Mouse (Mus musculus) left cerebral cortex, adult 2 months (tissue): ENCODE results near the gene Xpo6. TPM values are rescaled to one million over a fixed set of nuclear protein-coding genes. Genes with fewer than 3 reads are reported as not detected.

Experiments used
- DNase-seq, 2 experiments: peaks; one replicate each; pipeline ENCODE4 v3.0.0; 2021 to 2022; ENCODE audit warnings: low spot score in 2 of 2, mixed read lengths in 1 of 2; ENCODE audit errors: extremely low spot score in 1 of 2
- H3K27ac ChIP-seq: fragments of 200-600 bp; 2 replicates; pipeline ENCODE4 v1.8.1; 2022
- H3K4me3 ChIP-seq: fragments of 200-600 bp; 2 replicates; pipeline ENCODE4 v1.8.1; 2022
- CTCF ChIP-seq: fragments of 200-600 bp; IDR thresholded peaks from 2 replicates; pipeline ENCODE4 v1.8.1; 2022; ENCODE audit warnings: antibody characterized with exemption, mild to moderate bottlenecking, moderate library complexity
- intact Hi-C: fragments of 180-260 bp; cut with DNase I; formaldehyde crosslinking; loops from one replicate; pipeline ENCODE4 v1.15.1; 2025
- total RNA-seq, 2 experiments: library from RNA; stranded (reverse); gene quantifications; 2 replicates each; pipeline ENCODE4 v1.2.3; 2021

Gene Xpo6
- total RNA-seq, 2 experiments from 2014 or later = 92.7 to 102 TPM

DNA sequence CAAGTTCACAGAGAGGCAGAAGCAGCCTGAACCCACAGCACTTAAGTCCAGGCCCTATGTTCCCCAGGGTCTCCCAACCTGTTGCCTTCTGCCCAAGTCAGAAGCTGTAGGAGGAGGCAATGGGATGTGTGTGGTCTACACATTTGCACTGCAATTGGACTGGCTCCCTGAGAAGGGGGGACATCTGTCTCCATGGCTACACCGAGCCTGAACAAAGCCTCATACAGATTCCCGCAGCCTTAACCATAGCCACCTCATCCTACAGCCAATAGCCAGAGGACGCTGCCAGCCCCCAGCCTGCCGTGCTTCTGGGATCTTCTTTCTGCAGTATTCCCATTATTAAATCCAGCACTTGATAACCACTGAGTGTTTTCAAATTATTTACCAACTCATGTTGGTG lies 138.1 kb downstream of the Xpo6 start:
- no peak for TF ChIP-seq CTCF
- no peak overlapping the region for H3K4me3 ChIP-seq
- intact Hi-C loops = no loop called here
- no peak for DNase-seq
- H3K27ac ChIP-seq = no peak overlapping the region

DNA sequence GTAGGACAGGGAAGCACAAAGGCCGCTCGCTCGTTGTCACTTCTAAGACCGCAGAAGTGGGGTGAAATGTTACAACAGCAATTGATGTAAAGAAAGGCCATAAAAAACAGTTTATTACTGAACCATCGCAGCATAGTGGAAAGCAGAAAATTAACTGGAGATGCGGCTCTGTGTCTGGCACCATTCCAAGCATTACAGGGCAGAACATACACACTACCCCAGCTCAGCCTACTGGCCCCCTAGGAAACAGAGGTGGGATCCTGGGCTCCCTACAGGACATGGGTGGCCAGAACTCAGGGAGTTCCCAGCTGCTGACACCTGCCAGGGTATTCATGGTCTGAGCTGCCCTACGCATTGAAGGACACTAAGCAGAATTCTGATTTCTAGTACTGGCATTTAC lies 141.4 kb downstream of the Xpo6 start:
- no peak overlapping the region for H3K4me3 ChIP-seq
- intact Hi-C loops = no loop called here
- no peak for DNase-seq
- H3K27ac ChIP-seq = no peak overlapping the region
- TF ChIP-seq CTCF = no peak

DNA sequence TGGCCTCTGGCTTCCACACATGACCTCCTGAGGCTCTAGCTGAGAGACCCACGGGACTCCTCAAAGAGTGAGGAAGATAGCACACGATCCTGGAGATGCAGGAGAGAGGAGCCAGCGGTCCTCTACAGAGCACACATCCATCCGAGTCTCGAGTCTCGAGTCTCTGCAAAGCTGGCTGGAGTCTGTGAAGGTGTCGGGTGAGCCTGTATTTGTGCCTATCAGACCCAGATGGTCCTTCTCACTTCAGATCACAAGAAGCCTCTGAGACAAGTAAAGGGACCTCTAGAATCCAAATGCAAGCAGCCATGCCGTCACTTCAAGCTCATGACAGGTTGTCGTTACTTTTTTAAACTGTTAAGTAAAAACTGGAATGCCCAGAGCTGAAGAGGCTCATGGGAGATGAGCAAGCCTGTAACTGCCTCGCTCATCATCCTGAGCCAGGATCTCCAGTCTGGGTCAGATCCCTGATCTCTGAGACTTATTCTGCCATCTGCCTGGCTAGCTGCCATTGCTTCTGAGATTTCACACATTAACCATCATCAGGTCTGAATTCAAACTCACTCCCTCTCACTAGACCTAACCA lies 142.9 kb downstream of the Xpo6 start:
- no peak for TF ChIP-seq CTCF
- no peak overlapping the region for H3K27ac ChIP-seq
- intact Hi-C loops = no loop called here
- no peak for DNase-seq
- H3K4me3 ChIP-seq = no peak overlapping the region

DNA sequence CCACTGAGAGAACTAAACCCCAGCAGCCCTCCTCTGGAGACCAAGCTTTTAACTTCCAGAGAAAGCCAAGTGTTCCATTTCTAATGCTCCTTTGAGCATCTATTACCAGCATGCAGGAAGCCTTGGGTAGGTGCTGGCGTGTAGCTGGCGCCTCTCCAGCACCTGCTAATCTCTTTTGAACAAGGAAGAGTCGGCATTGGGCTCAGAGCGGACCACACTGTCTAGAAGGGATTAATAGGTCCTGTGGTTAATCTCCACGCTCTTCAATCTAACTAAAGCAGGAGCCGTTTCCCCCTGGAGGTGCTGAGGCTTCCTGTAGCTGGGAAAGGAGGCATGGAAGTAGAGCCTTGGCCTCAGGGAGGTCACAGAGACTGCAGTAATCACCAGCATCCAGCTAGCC lies 145.7 kb downstream of the Xpo6 start:
- no peak for TF ChIP-seq CTCF
- Histone ChIP-seq H3K27ac (no peak overlapping the region), H3K4me3 (no peak overlapping the region)
- no peak for DNase-seq
- intact Hi-C loops = no loop called here

DNA sequence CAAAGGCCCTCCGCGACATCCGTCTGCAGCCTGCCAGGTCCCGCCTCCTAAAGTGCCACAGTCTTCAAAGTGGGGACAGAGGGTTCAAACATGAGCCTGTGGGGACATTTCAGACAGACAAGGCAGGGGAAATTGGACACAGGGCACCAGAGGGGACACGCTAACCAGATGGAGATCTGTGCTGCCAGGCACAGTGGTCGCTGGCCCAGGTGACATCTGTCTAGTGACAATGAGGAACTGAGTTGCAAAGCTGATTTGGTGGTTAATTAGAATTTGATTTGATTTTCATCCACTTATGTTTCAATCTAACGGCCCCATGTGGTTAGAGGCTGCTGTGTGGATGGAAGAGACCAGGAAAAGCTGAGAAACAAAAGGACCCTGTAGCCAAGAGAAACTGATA lies 146.7 kb downstream of the Xpo6 start:
- Histone ChIP-seq H3K27ac (no peak overlapping the region), H3K4me3 (no peak overlapping the region)
- no peak for TF ChIP-seq CTCF
- intact Hi-C loops = no loop called here
- DNase-seq = no peak

DNA sequence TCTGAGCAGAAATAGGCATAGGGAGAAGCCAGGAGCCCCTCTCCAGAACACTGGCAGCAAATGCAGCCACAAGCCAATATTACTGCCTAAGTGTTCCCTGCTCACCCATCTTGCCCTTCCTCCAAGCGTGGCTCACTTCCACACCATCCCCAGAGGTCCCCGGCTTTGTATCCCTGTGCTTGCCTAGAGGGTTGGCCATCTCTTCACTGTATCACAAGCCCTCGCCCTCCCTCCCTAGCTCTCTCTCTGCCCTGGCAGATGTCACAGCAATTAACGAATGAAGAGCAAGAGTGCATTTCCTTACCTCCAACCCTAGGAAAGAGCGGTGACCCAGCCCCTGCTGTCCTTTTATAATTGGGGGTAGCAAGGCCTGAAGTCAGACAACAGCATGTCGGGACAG lies 148.4 kb downstream of the Xpo6 start:
- H3K4me3 ChIP-seq = no peak overlapping the region
- TF ChIP-seq CTCF = no peak
- DNase-seq = no peak
- H3K27ac ChIP-seq = no peak overlapping the region
- intact Hi-C loops = no loop called here

Other genes starting within 250 kb of the Xpo6 start
- gene Gsg1l, start 118.1 kb downstream of the Xpo6 start, total RNA-seq = 10 to 100 TPM; 74.9 to 77.5 TPM
- 10 to 100 TPM; 65.3 to 85.8 TPM for gene Sbk1, start 72.1 kb upstream of the Xpo6 start, total RNA-seq
- 1 to 10 TPM in 1 of 2 experiments, under 1 TPM in 1; 0.93 to 1.2 TPM for gene Lat, start 169.1 kb upstream of the Xpo6 start, total RNA-seq
- gene Spns1, start 176.9 kb upstream of the Xpo6 start, total RNA-seq = 10 to 100 TPM; 85.0 to 95.6 TPM
- 1 to 10 TPM; 6.2 to 6.8 TPM for gene Nfatc2ip, start 196.2 kb upstream of the Xpo6 start, total RNA-seq
- gene Cd19, start 214.4 kb upstream of the Xpo6 start, total RNA-seq = not detected
- gene Rabep2, start 228.3 kb upstream of the Xpo6 start, total RNA-seq = 10 to 100 TPM; 14.7 to 14.8 TPM